Mouse (Mus musculus) cortical plate, adult 2 months (tissue): ENCODE data around the gene Dclre1a.
A peak's percentile ranks its signal among the peaks of the same experiment; 100 is the strongest.

ENCODE experiments used
- CTCF ChIP-seq: fragments of 200-500 bp; IDR thresholded peaks from 2 replicates; pipeline ENCODE4 v1.5.1; 2011; ENCODE audit warnings: mild to moderate bottlenecking, control low read depth, low read length; ENCODE audit not compliant: insufficient read depth; ENCODE audit errors: extremely low read depth
- POLR2A ChIP-seq: fragments of 200-500 bp; IDR thresholded peaks from 2 replicates; pipeline ENCODE4 v1.6.1; 2011; ENCODE audit warnings: mild to moderate bottlenecking, low read length, control low read depth; ENCODE audit not compliant: insufficient read depth; ENCODE audit errors: extremely low read depth

DNA sequence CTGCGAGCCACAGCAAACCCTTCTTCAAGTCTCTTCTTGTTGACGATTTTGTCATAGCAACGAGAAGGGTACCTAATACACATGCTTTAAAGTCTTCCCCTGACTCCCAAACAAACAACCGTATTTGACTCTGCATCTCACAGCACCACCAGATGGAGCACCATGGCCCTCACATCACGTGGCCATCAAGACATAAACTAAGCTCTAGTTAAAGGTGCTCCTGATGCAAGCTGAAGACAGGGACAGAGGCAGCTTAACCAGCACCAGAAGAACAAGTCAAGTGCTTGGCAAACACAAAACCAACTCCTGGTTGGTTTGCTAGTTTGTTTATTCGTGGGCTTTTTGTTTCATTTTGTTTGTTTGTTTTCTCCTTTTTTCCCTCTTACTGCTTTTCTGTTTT, 17.3 kb upstream of the Dclre1a start:
- peak; percentile 53 for TF ChIP-seq CTCF
- no peak for TF ChIP-seq POLR2A
